Mouse (Mus musculus): ENCODE data around the gene Celf2. TPM values are rescaled to one million over a fixed set of nuclear protein-coding genes. Genes with fewer than 3 reads are reported as not detected.

Celf2 gene
- polyA plus RNA-seq, 1 experiment from 2014 or later, result 57.8 TPM

DNA sequence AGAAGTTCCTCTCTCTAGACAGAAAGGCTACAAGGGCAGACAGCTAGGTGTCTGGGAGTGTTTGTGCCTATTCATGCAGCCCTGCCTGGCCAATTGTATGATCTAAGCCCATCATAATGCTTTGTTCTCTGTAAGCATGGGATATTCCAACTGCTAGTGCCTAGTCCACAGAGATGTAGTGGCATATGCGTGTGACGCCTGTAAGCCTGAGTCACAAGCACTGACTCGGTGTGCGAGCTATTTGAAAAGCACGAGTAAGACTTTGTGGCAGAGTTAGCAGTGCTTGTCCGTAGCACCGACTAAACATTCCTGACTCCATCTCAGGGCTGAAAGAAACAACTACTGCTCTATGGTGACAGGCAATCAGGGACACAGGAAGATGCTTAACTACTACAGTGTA, 960.1 kb downstream of the Celf2 start:
- Histone ChIP-seq H3K4me2 (no peak overlapping the region), H3K36me3 (peaks cover 29% of the 10 kb centered on the region), H3K4me1 (no peaks in the 10 kb centered on the region; the same call in 1 of the 2 replicates), H3K27me3 (replicated peaks) (no peaks in the 10 kb centered on the region), H3K27ac (replicated peaks) (no peak overlapping the region), H3K4me3 (no peak overlapping the region), H3K9ac (no peak overlapping the region), H3K9me3 (no peaks in the 10 kb centered on the region)
- WGBS, result 76% methylated on average over 7 of the region's 7 CpGs
- no peak for ATAC-seq (ENCODE audit: extremely low read depth, insufficient number of reproducible peaks, low FRiP score, low TSS enrichment)

DNA sequence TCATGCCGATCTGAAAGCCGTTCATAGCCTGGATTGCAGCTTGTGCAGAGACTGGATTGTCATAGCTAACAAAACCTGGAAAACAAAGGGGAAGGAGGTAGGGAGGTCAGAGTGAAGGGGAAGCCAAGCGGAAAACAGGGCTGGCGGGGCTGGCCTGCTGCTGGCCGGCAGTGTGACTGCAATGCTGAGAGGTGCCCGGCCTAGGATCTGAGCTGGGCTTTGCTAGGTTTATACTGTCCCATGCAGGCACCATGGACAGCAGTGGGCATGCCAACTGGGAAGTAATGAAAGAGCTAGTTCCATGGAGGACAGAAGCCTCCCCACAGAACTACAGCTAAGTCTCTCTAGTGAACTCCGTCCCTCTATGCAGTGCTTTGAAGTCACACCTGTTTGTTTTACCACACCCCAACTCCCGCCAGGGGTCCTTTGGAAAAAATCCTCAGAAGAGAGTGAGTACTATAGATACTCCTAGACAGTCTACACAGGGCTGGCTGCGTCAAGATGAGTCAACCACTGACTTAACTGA, 962.2 kb downstream of the Celf2 start:
- ATAC-seq (ENCODE audit: extremely low read depth, insufficient number of reproducible peaks, low FRiP score, low TSS enrichment), result peak; percentile 51; the same call in 1 of the 2 replicates
- no peak overlapping the region for H3K4me2 ChIP-seq
- no peak overlapping the region for H3K9ac ChIP-seq
- H3K27ac ChIP-seq (replicated peaks), result peak overlapping the region; percentile 57; the same call in 1 of the 2 replicates
- H3K27me3 ChIP-seq (replicated peaks), result no peaks in the 10 kb centered on the region
- H3K9me3 ChIP-seq, result no peaks in the 10 kb centered on the region
- 67% methylated on average over 9 of the region's 9 CpGs for WGBS
- H3K4me1 ChIP-seq, result no peaks in the 10 kb centered on the region; the same call in 1 of the 2 replicates
- peaks cover 13% of the 10 kb centered on the region; the same call in 1 of the 2 replicates for H3K36me3 ChIP-seq
- no peak overlapping the region for H3K4me3 ChIP-seq

DNA sequence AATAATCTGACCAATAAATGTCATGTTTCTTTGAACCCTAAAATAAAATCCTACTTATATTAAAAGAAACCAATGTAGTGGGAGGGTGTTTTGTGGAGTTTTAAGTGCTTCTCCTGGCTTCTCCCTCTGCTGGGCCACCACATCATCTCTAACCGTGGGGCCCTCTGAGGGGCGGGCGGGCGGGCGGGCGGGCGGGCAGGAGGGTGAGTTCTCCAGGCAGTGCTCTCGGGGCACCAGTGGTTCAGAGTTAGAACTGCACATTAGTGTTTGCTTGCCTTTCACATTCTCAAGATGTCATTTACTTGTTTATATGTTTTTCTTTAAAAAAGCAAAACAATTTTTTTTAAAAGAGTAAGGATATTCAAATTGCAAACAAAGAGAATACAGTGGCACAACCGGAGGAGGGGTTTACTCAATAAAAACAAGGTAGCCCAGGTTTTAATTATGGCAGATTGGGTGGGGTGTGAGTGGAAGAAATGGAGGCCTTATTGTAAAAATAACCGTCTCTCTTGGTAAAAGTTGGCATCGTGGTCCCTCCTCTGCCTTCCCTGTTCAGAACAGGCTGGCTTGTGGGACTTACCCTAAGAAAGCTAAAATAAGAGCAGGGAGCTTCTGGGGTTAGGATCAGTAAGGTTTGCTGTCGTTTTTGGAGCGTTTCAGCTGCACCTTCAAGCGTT, 962.8 kb downstream of the Celf2 start:
- peak overlapping the region; percentile 57; the same call in 1 of the 2 replicates for H3K27ac ChIP-seq (replicated peaks)
- no peak overlapping the region for H3K4me3 ChIP-seq
- ATAC-seq (ENCODE audit: extremely low read depth, insufficient number of reproducible peaks, low FRiP score, low TSS enrichment), result no peak
- H3K27me3 ChIP-seq (replicated peaks), result no peaks in the 10 kb centered on the region
- H3K9me3 ChIP-seq, result no peaks in the 10 kb centered on the region
- no peak overlapping the region for H3K9ac ChIP-seq
- H3K4me1 ChIP-seq, result no peaks in the 10 kb centered on the region; the same call in 1 of the 2 replicates
- H3K4me2 ChIP-seq, result no peak overlapping the region
- WGBS, result 73% methylated on average over 14 of the region's 14 CpGs
- H3K36me3 ChIP-seq, result peaks cover 13% of the 10 kb centered on the region; the same call in 1 of the 2 replicates

DNA sequence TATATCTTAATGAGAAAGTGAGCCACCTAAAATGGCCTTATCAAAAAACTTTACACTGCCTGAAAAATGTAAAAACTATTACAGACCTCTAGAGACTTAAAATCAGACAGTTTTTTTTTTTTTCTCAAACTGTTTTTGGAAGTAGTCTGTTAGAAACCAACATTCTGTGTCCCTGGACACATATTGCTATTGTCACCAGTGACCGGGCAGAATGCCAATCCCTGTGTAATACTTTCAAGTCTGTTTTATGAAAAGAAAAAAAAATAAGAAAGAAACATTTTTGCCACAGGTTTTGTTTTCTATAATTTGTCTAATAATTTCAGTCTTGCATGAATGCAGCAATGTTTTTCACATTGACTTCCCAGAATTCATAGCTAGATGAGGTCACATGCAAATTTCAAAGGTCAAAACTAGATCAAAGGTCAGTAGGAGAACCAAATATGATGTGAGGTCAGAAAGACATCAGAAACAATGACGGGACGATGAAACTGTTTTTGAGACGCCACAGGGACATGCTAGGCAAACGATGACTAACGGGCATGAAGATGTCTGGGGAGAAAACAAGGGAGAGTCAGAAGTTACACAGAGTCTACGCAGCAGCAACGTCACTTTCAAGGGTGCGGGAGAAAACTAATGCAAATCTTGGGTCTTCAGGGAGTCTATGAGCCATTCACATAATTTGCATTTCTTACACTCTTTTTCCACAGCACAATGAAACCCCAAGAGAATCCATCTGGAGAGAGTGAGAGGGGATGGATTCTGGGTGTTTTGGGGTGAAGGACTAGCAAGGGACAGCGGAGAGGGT, 964.0 kb downstream of the Celf2 start:
- no peak overlapping the region for H3K27ac ChIP-seq (replicated peaks)
- no peak for ATAC-seq (ENCODE audit: extremely low read depth, insufficient number of reproducible peaks, low FRiP score, low TSS enrichment)
- no peaks in the 10 kb centered on the region for H3K9me3 ChIP-seq
- H3K4me2 ChIP-seq, result no peak overlapping the region
- 82% methylated on average over 10 of the region's 10 CpGs for WGBS
- no peaks in the 10 kb centered on the region for H3K27me3 ChIP-seq (replicated peaks)
- no peak overlapping the region for H3K9ac ChIP-seq
- H3K4me1 ChIP-seq, result peaks cover 8% of the 10 kb centered on the region
- H3K4me3 ChIP-seq, result no peak overlapping the region
- peaks cover 15% of the 10 kb centered on the region for H3K36me3 ChIP-seq

DNA sequence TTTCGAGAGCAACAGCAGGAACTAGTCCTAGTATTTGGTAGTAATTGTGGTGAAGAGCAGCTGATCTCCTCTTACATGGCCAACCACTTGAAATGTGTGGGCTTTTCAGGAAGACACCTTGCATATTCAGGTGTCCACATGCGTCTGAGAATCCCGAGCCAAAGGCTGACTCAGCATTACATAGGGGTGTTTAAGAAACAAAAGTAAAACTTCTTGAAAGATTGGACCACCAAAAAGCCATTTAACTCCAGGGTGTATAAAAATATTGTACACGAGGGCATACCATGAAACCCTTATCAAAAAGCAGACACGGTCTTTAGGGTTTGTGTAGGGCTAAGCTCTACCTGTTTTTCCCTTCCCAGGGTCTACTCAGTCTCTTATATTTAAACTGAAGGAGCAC, 965.7 kb downstream of the Celf2 start:
- Histone ChIP-seq H3K4me1 (peaks cover 23% of the 10 kb centered on the region), H3K27ac (replicated peaks) (no peak overlapping the region), H3K9me3 (no peaks in the 10 kb centered on the region), H3K36me3 (peaks cover 7% of the 10 kb centered on the region), H3K9ac (no peak overlapping the region), H3K27me3 (replicated peaks) (no peaks in the 10 kb centered on the region), H3K4me2 (no peak overlapping the region), H3K4me3 (no peak overlapping the region)
- WGBS, result 83% methylated on average over 5 of the region's 5 CpGs
- ATAC-seq (ENCODE audit: extremely low read depth, insufficient number of reproducible peaks, low FRiP score, low TSS enrichment), result no peak

DNA sequence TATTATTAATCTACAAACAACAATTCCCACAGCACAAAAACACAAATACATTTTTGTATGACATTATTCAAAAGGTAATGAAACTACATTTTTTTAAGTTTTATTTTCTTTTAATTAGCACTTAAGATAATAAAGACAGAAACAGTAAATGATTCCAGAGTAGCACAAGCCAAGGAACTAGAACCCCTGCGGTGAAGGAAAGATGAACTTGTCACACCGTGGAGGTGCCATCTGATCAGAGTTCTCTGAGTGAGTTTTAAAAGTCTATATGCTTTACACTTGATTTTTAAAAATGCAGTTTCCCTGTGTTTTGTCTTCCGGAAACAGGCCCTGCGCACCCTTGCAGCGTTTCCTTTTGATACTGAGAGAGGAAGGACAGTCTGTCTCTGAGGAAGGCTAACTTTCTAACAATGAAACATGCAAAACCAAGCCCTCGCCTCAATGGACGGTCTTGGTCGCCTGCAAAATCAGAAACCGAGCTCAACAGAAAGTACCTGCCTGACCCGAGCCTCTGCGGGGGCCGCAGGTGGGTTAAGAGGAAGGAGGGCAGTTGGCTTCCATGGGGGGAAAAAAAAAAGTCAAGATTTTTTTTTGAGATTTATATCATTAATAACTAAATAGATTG, 966.7 kb downstream of the Celf2 start:
- no peaks in the 10 kb centered on the region for H3K9me3 ChIP-seq
- H3K4me2 ChIP-seq, result no peak overlapping the region
- no peak overlapping the region for H3K4me3 ChIP-seq
- 74% methylated on average over 12 of the region's 12 CpGs for WGBS
- no peak overlapping the region for H3K27ac ChIP-seq (replicated peaks)
- peaks cover 32% of the 10 kb centered on the region for H3K4me1 ChIP-seq
- H3K27me3 ChIP-seq (replicated peaks), result no peaks in the 10 kb centered on the region
- H3K9ac ChIP-seq, result no peak overlapping the region
- peaks cover 7% of the 10 kb centered on the region for H3K36me3 ChIP-seq
- ATAC-seq (ENCODE audit: extremely low read depth, insufficient number of reproducible peaks, low FRiP score, low TSS enrichment), result no peak

DNA sequence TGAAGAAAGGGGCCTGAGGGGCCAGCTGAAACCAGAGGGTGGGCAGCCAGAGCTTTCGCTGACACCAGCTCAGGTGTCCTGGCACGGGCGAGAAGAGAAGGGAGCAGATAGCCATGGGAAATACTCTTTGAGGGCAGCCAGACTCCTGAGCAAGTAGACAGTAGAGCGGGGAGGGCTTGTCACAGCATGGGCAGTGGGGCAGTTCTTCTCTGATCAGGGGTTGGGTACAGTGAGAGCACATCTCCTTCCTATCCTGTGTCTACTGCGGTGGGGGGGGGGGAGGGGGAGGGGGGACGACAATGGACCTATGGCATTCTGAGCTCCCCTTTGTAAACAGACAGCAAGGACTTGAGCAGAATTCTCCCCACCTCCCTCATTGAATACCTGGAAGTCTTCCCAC, 968.5 kb downstream of the Celf2 start:
- no peaks in the 10 kb centered on the region for H3K9me3 ChIP-seq
- H3K9ac ChIP-seq, result no peak overlapping the region
- peaks cover 34% of the 10 kb centered on the region for H3K4me1 ChIP-seq
- H3K36me3 ChIP-seq, result peaks cover 4% of the 10 kb centered on the region
- 77% methylated on average over 5 of the region's 6 CpGs for WGBS
- no peak for ATAC-seq (ENCODE audit: extremely low read depth, insufficient number of reproducible peaks, low FRiP score, low TSS enrichment)
- H3K4me2 ChIP-seq, result no peak overlapping the region
- no peaks in the 10 kb centered on the region for H3K27me3 ChIP-seq (replicated peaks)
- H3K4me3 ChIP-seq, result no peak overlapping the region
- peak overlapping the region; percentile 60; the same call in 1 of the 2 replicates for H3K27ac ChIP-seq (replicated peaks)

DNA sequence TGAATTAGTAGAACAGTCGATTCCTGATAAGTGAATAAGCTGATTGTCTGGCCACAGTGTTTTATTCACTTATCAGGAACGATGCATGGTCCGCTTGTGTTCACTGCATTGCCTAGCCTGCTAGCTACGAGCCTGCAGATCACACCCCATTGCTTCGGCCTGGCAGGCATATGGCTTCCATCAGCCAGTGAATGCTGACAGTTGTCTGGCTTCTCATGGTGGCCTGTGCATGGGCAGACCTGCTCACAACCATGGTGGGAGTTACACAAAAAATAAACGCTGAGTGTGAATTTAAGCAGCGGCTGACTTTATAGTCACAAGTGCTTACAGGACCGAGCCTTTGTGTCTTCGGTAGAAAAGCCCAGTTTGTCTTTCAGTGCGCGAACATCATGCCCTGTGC, 969.3 kb downstream of the Celf2 start:
- H3K9ac ChIP-seq, result no peak overlapping the region
- peaks cover 34% of the 10 kb centered on the region for H3K4me1 ChIP-seq
- H3K4me2 ChIP-seq, result no peak overlapping the region; the same call in 1 of the 2 replicates
- no peaks in the 10 kb centered on the region for H3K27me3 ChIP-seq (replicated peaks)
- no peaks in the 10 kb centered on the region for H3K9me3 ChIP-seq
- 37% methylated on average over 11 of the region's 11 CpGs for WGBS
- no peak overlapping the region for H3K4me3 ChIP-seq
- H3K36me3 ChIP-seq, result peaks cover 4% of the 10 kb centered on the region
- ATAC-seq (ENCODE audit: extremely low read depth, insufficient number of reproducible peaks, low FRiP score, low TSS enrichment), result no peak
- peak overlapping the region; percentile 60 for H3K27ac ChIP-seq (replicated peaks)

DNA sequence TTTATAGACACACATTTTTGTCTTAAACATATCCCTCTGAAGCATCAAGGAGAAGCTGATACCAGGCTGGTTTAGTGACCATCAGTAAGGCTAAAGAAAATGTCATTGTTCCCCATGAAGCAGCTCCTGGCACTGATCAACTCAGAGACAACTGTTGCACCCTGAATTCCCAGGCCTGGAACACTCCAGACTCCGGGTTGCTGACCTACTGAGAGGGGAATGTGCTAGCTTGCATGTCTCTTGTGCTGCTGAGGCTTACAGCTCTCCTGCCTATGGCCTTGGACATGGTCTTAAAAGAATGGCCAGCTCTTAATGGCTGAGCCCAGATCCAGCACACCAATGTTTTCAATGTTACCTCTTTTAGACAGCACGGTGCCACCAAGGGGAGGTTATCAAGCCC, 970.9 kb downstream of the Celf2 start:
- 56% methylated on average over 2 of the region's 2 CpGs for WGBS
- no peak overlapping the region for H3K4me3 ChIP-seq
- H3K9ac ChIP-seq, result no peak overlapping the region
- no peaks in the 10 kb centered on the region for H3K27me3 ChIP-seq (replicated peaks)
- no peak for ATAC-seq (ENCODE audit: extremely low read depth, insufficient number of reproducible peaks, low FRiP score, low TSS enrichment)
- peaks cover 4% of the 10 kb centered on the region for H3K36me3 ChIP-seq
- H3K4me2 ChIP-seq, result no peak overlapping the region
- H3K9me3 ChIP-seq, result no peaks in the 10 kb centered on the region
- H3K27ac ChIP-seq (replicated peaks), result peak overlapping the region; percentile 7; the same call in 1 of the 2 replicates
- peaks cover 34% of the 10 kb centered on the region for H3K4me1 ChIP-seq

DNA sequence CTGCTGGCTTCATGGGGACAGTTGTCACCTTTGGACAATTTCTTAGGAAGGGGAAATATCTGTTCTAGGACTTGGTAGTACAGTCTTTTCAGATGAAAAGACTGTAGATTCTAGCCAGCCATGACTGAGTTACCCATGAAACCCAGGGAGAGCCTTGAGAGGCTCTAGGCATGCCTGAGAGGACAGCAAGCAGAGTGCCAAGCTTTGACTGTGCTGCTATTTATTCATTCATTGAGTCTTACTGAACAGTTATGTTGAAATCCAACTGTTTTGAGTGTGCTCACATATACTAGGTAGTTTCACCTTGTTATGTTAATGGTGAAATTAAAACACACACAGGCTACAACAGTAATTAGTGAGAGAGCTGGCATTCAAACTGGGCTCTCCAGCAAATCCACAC, 971.3 kb downstream of the Celf2 start:
- H3K4me3 ChIP-seq, result no peak overlapping the region
- no peaks in the 10 kb centered on the region for H3K27me3 ChIP-seq (replicated peaks)
- H3K4me2 ChIP-seq, result no peak overlapping the region
- ATAC-seq (ENCODE audit: extremely low read depth, insufficient number of reproducible peaks, low FRiP score, low TSS enrichment), result no peak
- peak overlapping the region; percentile 7; the same call in 1 of the 2 replicates for H3K27ac ChIP-seq (replicated peaks)
- no peak overlapping the region for H3K9ac ChIP-seq
- H3K36me3 ChIP-seq, result peaks cover 4% of the 10 kb centered on the region
- no peaks in the 10 kb centered on the region for H3K9me3 ChIP-seq
- peaks cover 34% of the 10 kb centered on the region for H3K4me1 ChIP-seq

DNA sequence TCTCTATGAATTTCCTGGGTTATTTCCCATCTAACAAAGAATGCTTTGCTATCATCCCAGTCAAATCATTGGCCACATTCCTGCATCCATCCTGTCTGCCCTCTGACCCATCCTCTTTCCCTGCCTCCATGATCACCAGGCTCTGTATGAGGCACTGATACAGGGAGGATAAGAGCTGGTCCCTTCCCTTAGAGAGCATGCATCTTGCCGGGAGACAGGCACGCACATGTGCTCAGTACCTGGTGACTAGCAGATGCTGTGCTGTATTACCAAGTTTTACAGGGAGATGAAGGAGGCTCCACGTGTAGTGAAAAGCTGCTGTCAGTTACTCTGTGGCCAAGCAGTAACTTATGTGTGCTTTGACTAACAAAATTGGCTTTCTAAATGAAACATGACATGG, 972.0 kb downstream of the Celf2 start:
- no peaks in the 10 kb centered on the region for H3K9me3 ChIP-seq
- peaks cover 4% of the 10 kb centered on the region for H3K36me3 ChIP-seq
- H3K4me3 ChIP-seq, result no peak overlapping the region
- no peak overlapping the region for H3K4me2 ChIP-seq
- no peaks in the 10 kb centered on the region for H3K27me3 ChIP-seq (replicated peaks)
- peaks cover 34% of the 10 kb centered on the region for H3K4me1 ChIP-seq
- 65% methylated on average over 3 of the region's 3 CpGs for WGBS
- ATAC-seq (ENCODE audit: extremely low read depth, insufficient number of reproducible peaks, low FRiP score, low TSS enrichment), result no peak
- H3K9ac ChIP-seq, result no peak overlapping the region
- no peak overlapping the region for H3K27ac ChIP-seq (replicated peaks)
